Comparison of ENCODE assay signal across 7 mouse cellular contexts in the genomic region with DNA sequence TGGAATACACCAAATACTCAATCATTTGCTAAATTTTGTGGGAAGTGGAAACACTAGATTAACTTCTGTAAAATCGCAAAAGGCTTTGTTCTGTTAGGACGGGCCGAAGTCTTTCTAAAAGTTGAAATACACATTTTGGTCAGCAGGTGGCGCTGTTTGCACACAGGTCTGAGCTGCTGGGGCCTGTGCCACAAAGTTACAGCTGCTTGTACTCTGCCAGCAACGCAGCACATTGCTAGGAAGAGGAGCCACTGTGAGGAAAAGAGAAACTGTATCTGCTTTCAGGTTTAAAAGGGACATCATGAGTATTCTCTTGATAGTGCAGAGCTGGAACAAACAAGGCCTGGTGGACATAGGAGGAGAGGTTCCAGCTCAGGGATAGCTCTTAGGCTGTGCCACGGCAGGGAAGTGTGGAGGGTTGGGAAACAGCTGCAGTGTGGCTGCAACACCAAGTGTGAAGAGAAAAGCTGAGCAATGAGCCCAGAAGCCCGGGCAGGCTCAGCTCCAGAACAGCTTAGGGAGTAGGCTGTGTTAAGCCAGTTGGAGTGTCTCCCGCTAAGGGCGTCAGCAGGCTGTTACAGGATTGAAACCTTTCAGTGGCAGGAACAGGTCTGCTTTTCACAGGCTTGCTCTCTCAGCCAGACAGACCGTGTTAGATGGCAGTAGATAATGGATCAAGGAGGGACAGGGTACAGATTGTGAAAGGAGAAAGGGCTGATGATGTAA. TPM values are rescaled to one million over a fixed set of nuclear protein-coding genes. Genes with fewer than 3 reads are reported as not detected.
DNase-seq lines count a peak whose midpoint lies in the region; ATAC-seq lines count a peak whose summit lies in the region.

No protein-coding gene starts in this region.

- no peak overlapping the region for H3K4me3 ChIP-seq in embryonic facial prominence, embryonic 10.5 days
- H3K4me3 ChIP-seq in intestine, embryonic 16.5 days (ENCODE audit: low read length): no peak overlapping the region
- H3K4me3 ChIP-seq in midbrain, embryonic 12.5 days: no peak overlapping the region

- peaks cover 5% of the 10 kb centered on the region; the same call in 1 of the 2 replicates for H3K27me3 ChIP-seq in embryonic facial prominence, embryonic 10.5 days (replicated peaks; ENCODE audit: low read depth, poor library complexity, severe bottlenecking)
- no peaks in the 10 kb centered on the region for H3K27me3 ChIP-seq in intestine, embryonic 16.5 days (replicated peaks; ENCODE audit: control insufficient read depth, insufficient read depth, low read length)
- H3K27me3 ChIP-seq in midbrain, embryonic 12.5 days: peaks cover under 1% of the 10 kb centered on the region; the same call in 1 of the 2 replicates

- peaks cover 29% of the 10 kb centered on the region for H3K36me3 ChIP-seq in embryonic facial prominence, embryonic 10.5 days (replicated peaks)
- H3K36me3 ChIP-seq in intestine, embryonic 16.5 days (ENCODE audit: control insufficient read depth, insufficient read depth, low read length): no peaks in the 10 kb centered on the region
- H3K36me3 ChIP-seq in midbrain, embryonic 12.5 days: peaks cover 7% of the 10 kb centered on the region; the same call in 1 of the 2 replicates

- no peak overlapping the region for H3K27ac ChIP-seq in embryonic facial prominence, embryonic 10.5 days (replicated peaks)
- peak overlapping the region; percentile 62 for H3K27ac ChIP-seq in intestine, embryonic 16.5 days (ENCODE audit: low read length)
- H3K27ac ChIP-seq in midbrain, embryonic 12.5 days (replicated peaks): no peak overlapping the region

- H3K9me3 ChIP-seq in embryonic facial prominence, embryonic 10.5 days: no peaks in the 10 kb centered on the region
- H3K9me3 ChIP-seq in intestine, embryonic 16.5 days (ENCODE audit: control insufficient read depth, low read length): no peaks in the 10 kb centered on the region
- no peaks in the 10 kb centered on the region for H3K9me3 ChIP-seq in midbrain, embryonic 12.5 days

- H3K4me1 ChIP-seq in embryonic facial prominence, embryonic 10.5 days: peaks cover 14% of the 10 kb centered on the region
- peaks cover 10% of the 10 kb centered on the region for H3K4me1 ChIP-seq in intestine, embryonic 16.5 days (ENCODE audit: control insufficient read depth, insufficient read depth, low read length)
- peaks cover 11% of the 10 kb centered on the region for H3K4me1 ChIP-seq in midbrain, embryonic 12.5 days

- 39% methylated on average over 10 of the region's 10 CpGs for WGBS in embryonic facial prominence, embryonic 10.5 days
- WGBS in intestine, embryonic 16.5 days: 29% methylated on average over 10 of the region's 10 CpGs
- WGBS in midbrain, embryonic 12.5 days: 38% methylated on average over 10 of the region's 10 CpGs

- H3K4me2 ChIP-seq in intestine, embryonic 16.5 days (ENCODE audit: low read depth, low read length): no peak overlapping the region
- no peak overlapping the region for H3K4me2 ChIP-seq in midbrain, embryonic 12.5 days (replicated peaks)

- DNase-seq in adrenal gland, postnatal 10 days: peak; percentile 90
- peak; percentile 85 for DNase-seq in embryonic facial prominence, embryonic 10.5 days (ENCODE audit: low spot score)
- peak; percentile 94 for DNase-seq in gonadal fat pad, adult 2 months (ENCODE audit: low read depth)
- DNase-seq in left cerebral cortex, postnatal 36 days (ENCODE audit: low spot score in 2 of 2): peak; percentile 84 to 88
- peak; percentile 49 to 77 for DNase-seq in spleen, adult 18-20 months

- peak; percentile 73 for ATAC-seq in intestine, embryonic 16.5 days
- ATAC-seq in midbrain, embryonic 12.5 days (ENCODE audit: low FRiP score, low read depth): peak; percentile 57

- intact Hi-C loops in left cerebral cortex, postnatal 36 days (cut with DNase I): loop anchor here (2.0 to 5.0 kb wide), 4 partner anchors 23 to 180 kb away; partner anchors contain the start of gene Rtn4rl2

- H3K9ac ChIP-seq in intestine, embryonic 16.5 days (ENCODE audit: low read depth, low read length): peak overlapping the region; percentile 31; the same call in 1 of the 2 replicates
- H3K9ac ChIP-seq in midbrain, embryonic 12.5 days (replicated peaks): no peak overlapping the region

RNA-seq across cellular contexts. Expression of gene Timm10, which starts 5.0 kb away (rescaled TPM):
- 10 to 100 TPM; 66.0 to 69.7 TPM for total RNA-seq in adrenal gland, postnatal 10 days (2021)
- 64.9 and 65.8 TPM in 2 replicates for polyA plus RNA-seq in embryonic facial prominence, embryonic 10.5 days (2016; fragmentation: Nextera tagmentation; extraction: Ambion mirVana)
- polyA plus RNA-seq in gonadal fat pad, adult 2 months (2012; rRNA removed): 30.8 and 47.1 TPM in 2 replicates
- polyA plus RNA-seq in intestine, embryonic 16.5 days (2015; fragmentation: Nextera tagmentation; extraction: Ambion mirVana): 59.7 and 61.5 TPM in 2 replicates
- total RNA-seq in left cerebral cortex, postnatal 36 days (2021): 10 to 100 TPM; 53.8 to 55.9 TPM
- polyA plus RNA-seq in midbrain, embryonic 12.5 days (2016; fragmentation: Nextera tagmentation; extraction: Ambion mirVana): 32.7 and 35.8 TPM in 2 replicates

RNA-seq across cellular contexts. Expression of gene Slc43a1, which starts 6.8 kb away (rescaled TPM):
- 1 to 10 TPM; 7.9 to 8.0 TPM for total RNA-seq in adrenal gland, postnatal 10 days (2021)
- polyA plus RNA-seq in embryonic facial prominence, embryonic 10.5 days (2016; fragmentation: Nextera tagmentation; extraction: Ambion mirVana): 30.4 and 35.4 TPM in 2 replicates
- 16.9 and 21.9 TPM in 2 replicates for polyA plus RNA-seq in gonadal fat pad, adult 2 months (2012; rRNA removed)
- polyA plus RNA-seq in intestine, embryonic 16.5 days (2015; fragmentation: Nextera tagmentation; extraction: Ambion mirVana): 12.8 and 14.6 TPM in 2 replicates
- total RNA-seq in left cerebral cortex, postnatal 36 days (2021): under 1 TPM; 0.25 to 0.32 TPM
- polyA plus RNA-seq in midbrain, embryonic 12.5 days (2016; fragmentation: Nextera tagmentation; extraction: Ambion mirVana): 9.5 and 10.2 TPM in 2 replicates

RNA-seq across cellular contexts. Expression of gene Smtnl1, which starts 9.4 kb away (rescaled TPM):
- 10 to 100 TPM in 1 of 2 experiments, 1 to 10 TPM in 1; 3.8 to 21.0 TPM for total RNA-seq in adrenal gland, postnatal 10 days (2021)
- 0.21 and 0.27 TPM in 2 replicates for polyA plus RNA-seq in embryonic facial prominence, embryonic 10.5 days (2016; fragmentation: Nextera tagmentation; extraction: Ambion mirVana)
- not detected in 2 replicates for polyA plus RNA-seq in gonadal fat pad, adult 2 months (2012; rRNA removed)
- 0.10 and 0.17 TPM in 2 replicates for polyA plus RNA-seq in intestine, embryonic 16.5 days (2015; fragmentation: Nextera tagmentation; extraction: Ambion mirVana)
- not detected for total RNA-seq in left cerebral cortex, postnatal 36 days (2021)
- polyA plus RNA-seq in midbrain, embryonic 12.5 days (2016; fragmentation: Nextera tagmentation; extraction: Ambion mirVana): 0.13 TPM in 1 of 2 replicates, not detected in the other

RNA-seq across cellular contexts. Expression of gene Ube2l6, which starts 33.2 kb away (rescaled TPM):
- total RNA-seq in adrenal gland, postnatal 10 days (2021): 10 to 100 TPM; 29.5 to 31.3 TPM
- polyA plus RNA-seq in embryonic facial prominence, embryonic 10.5 days (2016; fragmentation: Nextera tagmentation; extraction: Ambion mirVana): 22.7 and 25.8 TPM in 2 replicates
- 24.8 and 26.9 TPM in 2 replicates for polyA plus RNA-seq in gonadal fat pad, adult 2 months (2012; rRNA removed)
- polyA plus RNA-seq in intestine, embryonic 16.5 days (2015; fragmentation: Nextera tagmentation; extraction: Ambion mirVana): 47.5 and 49.9 TPM in 2 replicates
- 1 to 10 TPM; 5.2 to 5.5 TPM for total RNA-seq in left cerebral cortex, postnatal 36 days (2021)
- polyA plus RNA-seq in midbrain, embryonic 12.5 days (2016; fragmentation: Nextera tagmentation; extraction: Ambion mirVana): 26.6 and 31.2 TPM in 2 replicates

RNA-seq across cellular contexts. Expression of gene Rtn4rl2, which starts 54.7 kb away (rescaled TPM):
- 1 to 10 TPM; 1.3 to 2.1 TPM for total RNA-seq in adrenal gland, postnatal 10 days (2021)
- polyA plus RNA-seq in embryonic facial prominence, embryonic 10.5 days (2016; fragmentation: Nextera tagmentation; extraction: Ambion mirVana): 2.5 and 2.6 TPM in 2 replicates
- polyA plus RNA-seq in gonadal fat pad, adult 2 months (2012; rRNA removed): 7.6 and 8.4 TPM in 2 replicates
- 0.57 and 0.61 TPM in 2 replicates for polyA plus RNA-seq in intestine, embryonic 16.5 days (2015; fragmentation: Nextera tagmentation; extraction: Ambion mirVana)
- total RNA-seq in left cerebral cortex, postnatal 36 days (2021): 10 to 100 TPM; 90.0 to 92.0 TPM
- polyA plus RNA-seq in midbrain, embryonic 12.5 days (2016; fragmentation: Nextera tagmentation; extraction: Ambion mirVana): 4.1 and 5.4 TPM in 2 replicates
